Mouse (Mus musculus): ENCODE results near the gene Cdk5r1.

Cdk5r1 gene

DNA sequence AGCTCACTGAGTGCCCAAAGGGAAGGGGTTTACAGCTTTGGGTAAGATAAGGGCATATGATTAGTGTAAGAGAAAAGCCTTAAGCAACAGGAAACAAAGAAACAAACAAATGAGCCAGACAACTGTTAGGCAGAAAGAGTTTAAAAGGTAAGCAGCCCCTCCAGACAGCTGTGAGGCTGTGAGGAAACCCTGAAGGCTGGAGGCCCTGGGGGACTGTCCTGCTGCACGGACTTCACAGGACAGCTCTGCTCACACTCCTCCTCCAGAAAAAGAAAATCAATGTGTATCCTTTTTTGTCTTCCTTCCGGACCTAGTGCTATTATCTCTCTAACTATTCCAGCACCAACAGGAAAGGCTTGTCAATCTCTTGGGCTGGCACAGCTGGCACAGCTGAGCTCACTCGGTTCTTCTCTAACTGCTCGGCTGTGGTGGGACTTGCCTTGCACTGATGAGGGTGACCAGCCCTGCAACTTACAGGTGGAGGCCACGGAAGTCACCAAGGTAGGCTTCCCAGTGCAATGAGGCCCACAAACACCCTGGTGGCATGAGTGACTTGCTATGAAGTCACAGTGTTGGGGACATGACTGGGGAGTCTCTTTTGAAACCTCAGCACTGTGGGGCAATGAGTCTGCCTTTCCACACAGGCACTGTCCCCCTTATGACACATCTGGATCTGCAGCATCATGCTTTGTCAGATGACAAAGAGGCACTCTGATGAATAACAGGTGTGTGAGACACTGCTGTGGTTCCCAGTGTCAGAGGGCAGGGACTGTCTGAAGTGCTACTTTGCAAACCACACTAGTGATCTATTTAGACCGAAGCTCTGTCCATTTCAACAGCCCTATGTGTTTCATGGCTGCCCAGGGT lies 27.9 kb downstream of the Cdk5r1 start:
- DNase-seq (ENCODE audit: low read depth, low spot score) = no peak

DNA sequence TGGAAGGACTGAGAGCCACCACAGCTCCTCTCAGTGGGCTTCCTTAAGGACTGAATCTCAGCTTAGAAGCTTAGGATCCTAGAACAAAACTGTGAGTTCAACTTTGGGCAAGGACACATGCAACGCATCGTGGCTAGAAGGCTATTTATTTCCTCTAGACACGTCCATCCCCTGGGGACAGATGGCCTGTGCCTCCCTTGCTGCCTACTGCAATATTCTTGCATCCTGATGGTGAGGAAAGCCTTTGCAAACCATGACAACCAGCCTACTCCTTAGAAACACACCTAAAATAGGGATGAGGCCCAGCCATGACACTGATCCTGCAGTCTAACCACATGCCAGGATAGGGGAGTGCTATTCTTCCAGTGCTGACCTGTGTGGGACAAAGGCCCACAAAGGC lies 28.8 kb downstream of the Cdk5r1 start:
- DNase-seq (ENCODE audit: low read depth, low spot score) = no peak

DNA sequence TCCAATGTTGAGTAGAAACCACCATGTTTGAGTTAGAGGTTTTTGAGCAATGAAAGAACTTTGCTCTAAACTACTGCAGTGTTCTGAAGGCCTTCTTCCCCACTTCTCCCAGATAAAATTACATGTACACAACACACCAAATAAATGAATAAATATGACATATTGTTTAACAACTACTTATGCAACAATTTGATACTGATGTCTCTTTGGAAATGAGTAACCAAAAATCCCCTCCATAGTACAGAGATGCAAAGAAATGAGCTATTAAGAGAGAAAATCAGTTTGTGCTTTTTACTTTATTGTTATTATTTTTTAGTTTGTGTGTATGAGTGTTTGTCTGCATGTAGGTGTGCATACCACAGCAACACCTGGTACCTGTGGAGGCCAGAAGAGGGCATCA lies 29.7 kb downstream of the Cdk5r1 start:
- no peak for DNase-seq (ENCODE audit: low read depth, low spot score)

DNA sequence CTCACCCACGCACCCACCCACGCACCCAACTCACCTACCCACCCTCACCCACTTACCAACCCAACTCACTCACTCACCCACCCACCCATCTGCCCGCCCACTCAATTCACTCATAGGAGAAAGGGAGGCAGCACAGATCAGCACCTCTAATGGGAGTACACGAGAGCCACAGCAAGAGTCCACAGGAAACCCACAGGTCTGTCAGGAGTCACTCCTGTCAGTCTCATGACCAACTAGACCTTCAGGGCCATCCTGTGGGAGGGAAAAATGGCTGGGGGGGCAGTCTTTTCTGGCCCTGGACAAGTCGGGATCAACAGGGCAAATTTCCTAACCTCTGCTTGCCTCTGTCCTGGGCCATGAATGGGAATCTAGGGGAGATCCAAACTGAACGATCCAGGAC lies 31.0 kb downstream of the Cdk5r1 start:
- no peak for DNase-seq (ENCODE audit: low read depth, low spot score)

DNA sequence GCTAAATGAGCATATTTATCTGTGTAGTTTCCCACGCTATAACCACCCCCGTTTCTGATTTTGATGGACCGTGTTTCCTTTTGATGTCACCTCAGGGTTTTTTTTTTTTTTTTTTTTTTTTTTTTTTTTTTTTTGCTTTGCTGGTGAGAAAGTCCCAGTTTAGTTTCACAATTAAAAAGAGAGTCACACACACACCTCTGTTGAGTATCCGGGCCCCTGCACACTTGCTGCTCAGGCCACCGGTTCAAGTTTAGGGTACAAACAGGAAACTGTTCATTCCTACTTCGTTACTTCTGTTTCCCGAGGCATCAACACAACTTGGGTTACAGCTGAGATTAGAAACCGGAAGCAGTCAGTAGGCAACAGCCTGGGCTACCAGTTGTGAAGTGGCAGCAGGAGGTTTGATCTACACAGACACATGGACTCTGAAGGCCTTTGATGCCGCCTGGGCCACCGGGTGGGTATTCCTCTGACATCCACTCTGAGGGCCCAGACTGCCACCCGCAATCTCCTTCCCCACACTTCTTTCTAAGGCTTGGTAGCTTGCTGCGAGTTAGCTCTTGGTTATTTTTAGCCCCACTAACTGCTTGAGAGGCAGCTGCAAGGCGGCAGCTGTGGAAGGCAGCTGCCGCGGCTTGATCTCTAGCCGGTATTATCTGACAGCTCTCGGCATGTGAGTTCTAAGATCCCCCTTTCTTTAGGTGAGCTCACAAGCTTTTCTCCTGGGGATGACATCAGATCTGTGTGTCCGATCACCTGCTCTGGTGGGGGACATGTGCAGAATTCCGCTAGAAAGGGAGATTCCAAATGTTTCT lies 31.7 kb downstream of the Cdk5r1 start:
- DNase-seq (ENCODE audit: low read depth, low spot score) = no peak

DNA sequence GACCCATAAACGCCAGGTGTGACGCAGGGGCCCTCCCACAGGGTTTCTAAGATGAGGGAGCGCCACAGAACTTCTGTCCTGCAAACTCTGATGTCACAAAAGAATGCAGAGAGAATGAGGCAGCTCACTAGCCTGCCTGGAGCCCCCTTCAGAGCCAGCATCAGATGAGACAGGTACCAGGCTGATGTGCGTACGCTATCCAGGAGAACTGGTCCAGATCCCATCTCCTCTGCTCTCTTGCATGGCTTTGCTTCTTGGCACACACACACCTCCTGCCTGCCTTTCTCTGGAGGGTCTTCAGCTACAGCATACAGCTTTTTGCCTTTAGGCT lies 32.3 kb downstream of the Cdk5r1 start:
- DNase-seq (ENCODE audit: low read depth, low spot score) = no peak

DNA sequence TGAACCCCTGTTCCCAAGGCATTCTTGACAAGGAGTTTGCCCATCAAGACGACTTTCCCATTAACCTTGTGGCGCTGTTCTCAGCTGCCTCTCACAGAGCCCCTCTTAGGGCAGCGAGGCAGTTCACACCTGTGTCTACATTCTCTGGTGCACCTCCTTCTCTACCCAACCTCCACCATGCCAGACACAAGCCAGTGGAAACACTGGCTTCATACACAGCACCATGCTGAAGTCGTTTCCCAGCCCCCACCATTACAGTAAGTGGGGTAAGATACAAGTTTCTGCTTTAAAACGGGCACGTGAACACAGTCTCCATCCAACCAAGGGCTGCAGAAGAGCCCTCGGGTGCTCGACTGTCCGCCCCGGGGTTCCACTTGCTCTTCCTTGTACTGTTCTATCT lies 33.3 kb downstream of the Cdk5r1 start:
- DNase-seq (ENCODE audit: low read depth, low spot score) = no peak

DNA sequence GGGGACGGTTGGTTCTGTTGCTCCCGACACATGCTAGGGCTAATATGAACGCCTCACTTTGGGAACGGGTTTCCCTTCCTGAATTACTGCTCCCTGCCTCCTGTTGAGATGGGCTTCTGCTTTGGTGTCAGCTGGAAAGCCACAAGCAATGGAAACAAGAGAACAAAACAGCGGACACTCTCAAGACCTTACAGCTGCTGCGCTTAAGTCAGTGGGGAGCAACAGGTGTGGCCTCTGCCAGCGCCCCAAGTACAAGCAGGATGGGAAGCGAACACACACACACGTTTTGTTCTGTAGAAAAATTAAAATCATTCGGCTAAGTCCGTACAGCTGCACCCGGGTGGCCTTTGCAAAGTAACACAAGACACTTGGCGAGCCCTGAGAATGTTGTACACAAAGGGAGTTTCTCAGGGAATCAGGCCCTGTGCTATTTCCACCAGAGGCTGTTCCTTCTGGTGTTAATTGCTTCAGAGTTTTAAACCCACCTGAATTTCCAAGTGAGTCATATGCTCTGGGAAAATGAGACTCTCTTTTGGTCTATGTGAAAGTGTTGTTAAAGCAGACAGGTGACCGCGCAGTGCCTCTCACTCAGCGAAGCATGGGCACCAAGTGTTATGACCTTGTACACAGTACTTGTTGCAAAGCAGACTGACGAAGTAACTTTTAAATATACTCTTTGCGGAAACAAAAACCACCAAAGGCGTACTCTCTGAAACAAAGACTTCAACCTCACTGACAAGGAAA lies 35.7 kb downstream of the Cdk5r1 start:
- DNase-seq (ENCODE audit: low read depth, low spot score) = no peak

DNA sequence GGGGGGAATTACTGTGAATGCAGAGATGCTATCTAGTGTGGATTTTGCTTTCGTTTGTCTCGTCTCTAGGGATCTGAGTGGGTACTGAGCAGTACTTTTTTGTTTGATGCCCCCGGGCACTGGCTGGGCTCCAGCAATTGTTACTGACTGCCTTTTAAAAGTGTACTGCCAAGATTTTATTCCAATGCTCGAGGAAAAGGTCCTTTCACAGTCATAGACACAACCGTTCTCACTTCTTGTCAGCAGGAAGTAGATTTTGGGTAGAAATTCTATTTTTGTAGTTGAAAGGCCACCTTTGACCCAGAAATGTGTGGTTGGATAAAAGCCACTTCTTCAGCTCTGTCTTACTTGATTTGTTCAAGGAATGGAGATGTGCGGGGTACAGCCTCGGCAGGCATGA lies 37.0 kb downstream of the Cdk5r1 start:
- no peak for DNase-seq (ENCODE audit: low read depth, low spot score)

DNA sequence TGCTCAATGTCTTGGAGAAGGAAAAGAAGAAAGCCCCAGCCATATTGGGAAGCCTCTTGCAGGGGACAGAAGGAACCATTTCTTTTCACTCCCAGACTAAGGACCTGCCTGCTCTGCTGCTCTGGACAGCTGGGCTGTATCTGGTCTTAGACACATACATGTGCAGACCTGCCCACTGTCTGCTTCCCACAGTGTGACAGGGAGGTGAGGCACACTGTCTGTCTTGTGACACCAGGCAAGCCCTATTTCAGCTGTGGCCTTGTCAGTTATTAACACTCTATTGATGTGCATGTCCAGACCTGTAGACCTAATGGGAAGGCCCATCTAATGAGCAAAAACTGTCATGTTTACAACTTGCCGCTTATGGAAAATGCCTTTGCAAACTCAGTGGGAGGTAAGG lies 38.5 kb downstream of the Cdk5r1 start:
- no peak for DNase-seq (ENCODE audit: low read depth, low spot score)

DNA sequence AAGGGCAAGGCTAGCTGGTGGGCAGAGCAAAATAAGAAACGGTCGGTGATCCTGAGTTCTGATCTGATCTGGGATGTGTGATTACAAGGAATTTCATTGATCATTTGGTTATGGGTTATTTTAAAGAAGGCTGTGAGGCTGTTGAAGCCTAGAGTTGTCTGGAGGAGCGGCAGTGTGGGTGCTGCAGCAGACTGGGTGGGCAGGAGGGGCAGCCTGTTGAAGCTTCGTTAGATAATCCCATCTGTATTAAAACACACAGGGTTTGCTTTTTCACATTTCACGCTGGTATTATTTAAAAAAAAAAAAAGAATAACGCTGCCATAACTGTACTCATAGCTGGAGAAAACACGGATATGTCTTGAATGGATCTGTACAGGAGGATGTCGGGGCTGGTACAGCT lies 39.1 kb downstream of the Cdk5r1 start:
- no peak for DNase-seq (ENCODE audit: low read depth, low spot score)

DNA sequence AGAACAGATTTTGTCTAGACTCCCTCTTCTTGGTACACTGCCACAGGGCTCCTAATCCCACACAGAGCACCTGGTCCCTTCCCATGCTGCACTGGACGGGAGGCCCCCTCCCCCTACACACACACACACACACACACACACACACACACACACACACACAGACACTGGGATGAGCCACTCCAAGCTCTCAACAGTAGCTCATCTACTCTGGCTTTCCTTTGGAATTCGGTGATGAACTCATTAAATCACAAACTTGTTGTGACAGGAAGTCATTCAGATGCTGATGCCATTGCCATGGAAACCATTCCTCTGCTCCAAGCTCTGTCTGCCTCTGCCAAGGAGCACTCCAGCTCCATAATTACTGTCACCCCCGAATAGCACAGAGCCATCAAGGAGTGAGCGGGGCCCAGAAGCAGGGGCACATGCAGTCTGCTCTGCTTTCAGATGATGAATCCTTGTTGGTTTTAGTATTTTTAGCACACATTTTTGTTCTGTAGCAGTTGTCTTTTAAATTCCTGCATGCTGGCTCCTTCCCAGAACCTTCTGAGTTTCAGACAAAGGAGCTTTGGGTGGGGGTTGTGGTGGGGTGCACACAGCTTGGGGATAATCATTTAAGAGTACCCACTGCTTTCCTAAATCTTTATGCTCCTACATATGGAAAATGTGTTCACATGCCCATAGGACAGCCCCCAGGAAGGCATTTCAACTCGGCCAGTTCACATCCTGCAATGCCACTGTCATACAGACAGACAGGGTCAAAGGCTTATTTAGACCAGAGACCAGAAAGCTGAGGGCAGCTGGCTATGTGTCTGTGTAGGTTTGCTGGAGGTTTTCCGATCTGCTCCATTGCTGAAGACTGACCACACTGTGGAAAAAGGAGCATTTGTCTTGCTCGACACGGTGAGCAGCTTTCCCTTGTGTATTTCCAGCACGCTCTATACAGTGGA lies 41.9 kb downstream of the Cdk5r1 start:
- DNase-seq (ENCODE audit: low read depth, low spot score) = peak; percentile 93

DNA sequence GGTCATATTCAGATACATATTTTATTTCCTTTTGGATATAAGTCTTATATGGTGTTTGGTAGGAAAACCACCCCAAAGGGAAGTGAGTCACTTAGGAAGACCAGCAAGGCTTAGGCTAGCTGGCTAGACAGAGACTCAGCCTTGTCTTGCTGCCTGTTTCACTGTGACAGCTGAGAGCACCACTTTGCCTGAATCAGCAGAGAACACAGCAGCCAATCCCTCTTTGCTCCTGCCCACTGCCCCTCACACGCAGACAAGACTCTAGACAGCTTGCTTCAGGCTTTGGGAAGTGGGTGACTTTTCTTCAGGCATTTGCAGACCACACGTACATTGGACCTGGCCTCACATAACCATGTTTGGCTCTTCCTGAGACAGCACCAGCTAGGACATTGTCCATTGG lies 44.3 kb downstream of the Cdk5r1 start:
- no peak for DNase-seq (ENCODE audit: low read depth, low spot score)

DNA sequence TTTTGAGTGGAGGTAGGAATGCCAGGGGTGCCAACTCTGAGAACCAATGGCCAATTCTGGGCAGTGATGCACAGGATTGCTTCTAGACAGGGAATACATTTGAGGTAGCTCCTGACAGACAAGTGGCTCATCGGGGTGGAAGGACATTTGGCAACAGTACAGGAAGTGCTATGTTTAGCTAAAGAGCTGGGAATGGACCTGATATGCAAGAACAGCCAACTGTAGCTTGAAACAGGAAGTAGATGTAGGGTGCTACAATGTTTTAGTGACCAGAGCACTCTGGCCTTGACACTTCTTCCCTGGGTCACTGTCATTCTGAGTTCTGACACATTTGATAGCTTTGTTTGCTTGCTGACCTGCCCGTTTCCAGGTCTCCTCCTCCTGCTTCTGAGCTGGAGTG lies 46.0 kb downstream of the Cdk5r1 start:
- no peak for DNase-seq (ENCODE audit: low read depth, low spot score)

DNA sequence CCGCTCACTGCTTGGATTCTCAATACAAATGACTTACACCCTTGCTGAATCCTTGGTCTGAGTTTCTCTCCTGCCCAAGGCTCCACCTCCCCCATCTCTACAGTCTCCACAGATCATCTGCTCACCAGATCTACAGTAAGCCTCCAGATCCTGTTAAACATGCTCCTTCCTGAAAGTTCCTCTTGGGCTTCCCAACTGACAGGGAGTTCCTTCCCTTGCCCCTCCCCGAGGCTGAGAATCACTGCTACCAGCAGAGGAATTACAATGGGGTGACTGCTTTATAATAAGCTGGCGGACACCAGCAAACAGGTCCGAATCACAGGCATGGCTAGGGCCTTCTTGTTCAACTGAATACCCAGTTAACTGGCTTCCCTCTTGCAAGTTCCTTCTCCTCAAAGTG lies 46.6 kb downstream of the Cdk5r1 start:
- DNase-seq (ENCODE audit: low read depth, low spot score) = no peak

DNA sequence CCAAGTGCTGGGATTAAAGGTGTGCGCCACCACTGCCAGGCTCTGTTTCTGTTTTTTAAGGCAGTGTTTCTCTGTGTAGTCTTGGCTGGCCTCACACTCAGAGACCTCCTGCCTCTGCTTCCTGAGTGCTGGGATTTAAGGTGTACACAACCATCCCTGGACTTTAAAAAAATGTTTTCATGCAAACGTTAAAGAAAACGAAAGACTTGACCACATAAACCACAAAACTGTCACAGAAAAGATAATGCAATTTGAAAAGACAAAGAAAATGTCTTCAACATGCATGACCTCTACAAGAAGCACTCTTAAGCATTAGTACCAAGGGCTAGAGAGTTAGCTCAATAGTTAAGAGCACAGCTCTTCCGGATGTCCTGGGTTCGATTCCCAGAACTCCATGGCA lies 47.4 kb downstream of the Cdk5r1 start:
- DNase-seq (ENCODE audit: low read depth, low spot score) = no peak

DNA sequence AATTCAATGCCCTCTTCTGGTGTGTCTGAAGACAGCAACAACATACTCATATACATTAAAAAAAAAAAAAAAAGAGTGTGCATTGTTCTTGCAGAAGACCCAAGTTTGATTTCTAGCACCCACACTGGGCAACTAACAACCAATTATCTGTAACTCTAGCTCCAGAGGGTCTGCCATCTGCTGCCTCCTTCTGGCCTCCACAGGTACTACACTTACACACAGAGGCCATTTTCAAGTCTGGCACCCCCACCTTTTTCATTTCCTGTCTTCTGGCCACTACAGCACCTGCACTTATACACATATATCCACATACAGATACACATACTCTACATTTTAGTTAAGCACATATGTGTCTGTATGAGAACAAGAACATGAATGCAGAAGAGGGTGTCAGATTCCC lies 50.9 kb downstream of the Cdk5r1 start:
- no peak for DNase-seq (ENCODE audit: low read depth, low spot score)

DNA sequence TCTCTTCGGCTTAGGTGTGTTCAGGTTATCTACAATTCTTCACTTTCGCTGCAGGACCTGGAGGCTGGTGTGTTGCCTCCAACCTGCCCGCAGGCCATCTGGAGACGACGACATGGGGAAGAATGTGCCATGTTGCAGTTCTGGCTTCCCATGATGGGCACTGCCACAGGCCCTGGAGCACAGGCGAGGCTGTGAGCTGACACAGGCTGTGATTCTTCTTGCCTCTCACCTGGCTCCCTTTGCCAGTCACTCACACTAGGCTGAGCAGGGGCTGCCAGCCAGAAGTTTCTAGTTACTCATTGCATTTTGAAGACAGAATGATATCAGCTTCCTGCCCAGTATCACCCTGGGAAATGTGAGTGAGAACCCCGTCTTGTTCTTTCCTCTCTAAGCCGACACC lies 52.3 kb downstream of the Cdk5r1 start:
- DNase-seq (ENCODE audit: low read depth, low spot score) = no peak

All from brain, embryonic 18.5 days (tissue).